Mouse (Mus musculus): ENCODE data around the gene Rnf41.

Gene Rnf41

DNA sequence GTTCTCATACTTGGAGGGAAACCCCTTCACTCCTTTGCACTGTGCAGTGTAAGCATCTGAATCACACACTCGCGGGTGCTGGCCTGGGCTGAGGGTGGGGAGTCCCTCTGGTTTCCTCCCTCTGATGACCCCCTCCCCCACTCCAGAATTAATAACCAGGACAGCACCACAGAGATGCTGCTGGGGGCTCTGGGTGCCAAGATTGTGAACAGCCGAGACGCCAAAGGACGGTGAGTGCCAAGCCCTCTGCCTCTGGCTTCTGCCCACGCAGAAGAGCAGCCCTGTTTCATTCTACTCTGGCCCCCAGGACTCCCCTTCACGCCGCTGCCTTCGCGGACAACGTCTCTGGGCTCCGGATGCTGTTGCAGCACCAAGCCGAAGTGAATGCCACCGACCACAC is 22.5 kb upstream of the Rnf41 start:
- no peak for DNase-seq

DNA sequence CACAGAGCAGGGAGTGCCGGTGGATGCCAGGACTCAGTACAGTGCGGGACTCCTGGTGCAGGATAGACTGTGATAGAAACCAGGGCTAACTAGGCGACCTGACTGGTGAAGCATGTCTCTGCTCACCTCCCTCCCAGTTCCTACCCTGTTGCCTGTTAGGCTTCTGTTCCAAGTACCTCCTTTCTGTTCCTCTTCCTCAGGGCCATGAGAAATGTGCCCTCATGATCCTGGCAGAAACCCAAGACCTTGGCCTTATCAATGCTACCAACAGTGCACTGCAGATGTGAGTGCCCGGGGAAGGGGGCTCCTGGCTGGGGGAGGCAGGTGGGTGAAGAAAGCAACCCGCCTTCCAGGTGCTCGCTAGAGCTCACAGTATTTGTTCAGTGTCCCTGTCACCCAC is 21.9 kb upstream of the Rnf41 start:
- DNase-seq = no peak

DNA sequence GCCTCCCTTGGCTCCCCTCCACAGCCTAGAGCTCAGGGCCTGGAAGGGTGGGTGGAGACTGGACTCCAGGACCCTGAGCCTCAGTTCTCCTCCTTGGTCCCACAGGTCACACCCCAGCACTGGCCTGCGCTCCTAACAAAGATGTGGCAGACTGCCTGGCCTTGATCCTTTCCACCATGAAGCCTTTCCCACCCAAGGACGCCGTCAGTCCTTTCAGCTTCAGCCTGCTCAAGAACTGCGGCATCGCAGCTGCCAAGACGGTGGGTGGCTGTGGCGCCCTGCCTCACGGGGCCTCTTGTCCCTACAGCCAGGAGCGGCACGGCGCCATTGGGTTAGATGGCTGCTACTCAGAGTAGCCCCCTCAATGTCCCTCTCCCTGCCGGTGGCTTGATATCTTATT is 21.1 kb upstream of the Rnf41 start:
- DNase-seq = no peak

DNA sequence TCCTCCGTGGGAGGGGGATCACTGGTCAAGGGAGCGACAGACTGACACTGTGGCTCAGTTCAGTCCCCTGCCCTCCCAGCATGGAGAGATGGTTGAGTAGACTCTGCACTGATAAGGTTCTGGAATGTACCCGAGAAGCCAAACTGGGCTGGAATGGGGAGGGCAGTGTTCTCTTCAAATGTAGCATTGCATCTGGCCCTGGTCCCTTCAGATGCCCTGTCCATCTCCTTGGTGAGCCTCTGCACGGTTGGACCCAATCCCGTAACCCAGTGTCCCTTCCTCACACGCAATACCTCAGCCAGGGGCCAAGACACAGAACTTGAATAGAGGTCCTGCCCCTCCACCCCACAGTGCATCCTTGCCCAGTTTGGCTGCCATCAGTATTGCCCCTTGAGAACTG is 19.6 kb upstream of the Rnf41 start:
- DNase-seq = no peak

DNA sequence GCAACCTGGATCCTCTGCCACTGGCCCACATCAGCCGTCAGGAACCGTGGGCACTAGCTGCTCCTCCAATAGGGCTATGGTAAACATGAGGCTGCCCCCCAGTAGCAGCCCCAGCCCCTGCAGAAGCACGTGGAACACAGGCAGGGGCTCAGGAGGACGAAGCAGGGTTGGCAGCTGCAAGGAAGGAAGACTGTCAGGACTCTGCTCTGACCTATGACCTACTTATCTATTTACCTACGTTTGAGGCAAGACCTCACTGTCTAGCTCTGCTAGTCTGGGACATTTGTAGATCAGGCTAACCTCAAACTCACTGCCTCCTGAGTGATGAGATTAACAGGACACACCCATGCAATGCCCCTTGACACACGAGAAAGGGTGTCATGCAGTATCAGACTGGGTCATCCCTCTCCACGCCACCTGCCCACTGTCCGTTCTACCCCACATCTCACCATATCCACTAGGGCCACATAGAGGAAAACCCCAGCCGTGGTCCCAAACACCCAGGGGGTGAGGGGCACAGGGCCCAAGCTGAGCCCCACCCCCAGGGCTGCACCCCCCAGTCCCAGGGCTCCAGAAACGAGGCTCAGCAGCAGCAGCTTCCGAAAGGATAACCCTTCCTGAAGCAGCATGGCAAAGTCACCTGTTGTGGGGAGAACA is 15.3 kb upstream of the Rnf41 start:
- DNase-seq = no peak

DNA sequence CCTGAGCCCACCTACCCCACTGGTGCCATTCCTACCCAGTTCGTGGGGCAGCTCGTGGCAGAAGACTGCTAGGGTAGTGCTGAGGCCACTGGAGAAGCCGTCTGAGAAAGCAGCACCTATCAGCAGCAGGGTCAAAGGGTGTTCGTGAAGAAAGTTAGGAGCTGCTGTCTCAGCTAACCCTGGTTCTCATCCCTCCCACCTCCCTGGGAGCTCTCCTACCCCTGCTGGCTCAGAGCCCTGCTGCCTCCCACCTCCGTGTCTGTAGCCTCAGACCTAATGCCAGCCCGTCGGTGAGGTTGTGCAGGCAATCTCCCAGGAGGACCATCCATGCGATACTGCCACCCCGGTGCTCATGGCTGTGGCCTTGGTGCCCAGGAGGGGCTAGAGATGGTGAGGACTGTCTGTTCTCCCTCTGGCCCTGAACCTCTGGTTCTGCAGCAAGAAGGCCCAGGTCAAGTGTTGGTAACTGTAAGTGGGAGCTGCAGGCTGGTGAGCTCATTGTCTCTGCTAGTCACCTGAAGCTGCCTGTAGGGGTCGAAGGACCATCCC is 14.7 kb upstream of the Rnf41 start:
- no peak for DNase-seq

DNA sequence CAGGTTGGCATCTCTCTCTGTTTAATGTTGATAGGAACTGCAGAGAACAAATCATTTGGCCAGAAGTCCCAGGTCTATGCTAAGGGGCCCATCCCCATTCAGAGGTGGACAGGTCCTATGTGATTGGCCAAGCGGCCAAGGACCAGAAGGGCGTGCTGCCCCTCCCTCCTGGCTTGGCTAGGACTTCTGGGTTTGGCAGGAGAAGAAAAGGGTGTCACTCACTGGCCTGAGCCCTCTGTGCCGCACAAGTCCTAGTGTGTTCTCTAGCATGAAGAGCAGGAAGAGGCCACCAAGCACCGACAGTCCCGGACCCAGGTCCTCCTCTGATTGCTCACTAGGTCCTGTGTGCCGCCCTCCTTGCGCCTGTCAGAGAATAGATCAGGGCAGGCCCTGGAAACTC is 14.0 kb upstream of the Rnf41 start:
- DNase-seq = no peak

DNA sequence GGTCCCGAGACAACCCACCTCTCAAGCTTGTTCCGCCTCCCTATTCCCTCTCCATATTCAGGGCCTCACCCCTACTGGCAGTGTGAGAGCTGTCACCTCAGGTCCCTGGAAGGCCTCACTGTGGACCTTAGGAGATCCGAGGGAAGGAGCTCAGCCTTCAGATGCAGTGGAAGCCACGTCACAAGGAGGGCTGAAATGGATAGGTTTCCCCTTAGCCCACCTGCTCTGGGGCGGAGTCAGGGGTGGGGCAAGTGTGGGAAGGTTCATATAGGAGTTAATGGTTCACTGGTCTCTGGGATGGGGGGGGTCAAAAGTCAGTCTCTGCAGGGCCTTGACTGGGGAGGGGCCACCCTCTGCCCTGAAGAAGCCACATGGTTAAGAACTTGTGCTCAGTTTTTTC is 11.1 kb upstream of the Rnf41 start:
- DNase-seq = no peak

DNA sequence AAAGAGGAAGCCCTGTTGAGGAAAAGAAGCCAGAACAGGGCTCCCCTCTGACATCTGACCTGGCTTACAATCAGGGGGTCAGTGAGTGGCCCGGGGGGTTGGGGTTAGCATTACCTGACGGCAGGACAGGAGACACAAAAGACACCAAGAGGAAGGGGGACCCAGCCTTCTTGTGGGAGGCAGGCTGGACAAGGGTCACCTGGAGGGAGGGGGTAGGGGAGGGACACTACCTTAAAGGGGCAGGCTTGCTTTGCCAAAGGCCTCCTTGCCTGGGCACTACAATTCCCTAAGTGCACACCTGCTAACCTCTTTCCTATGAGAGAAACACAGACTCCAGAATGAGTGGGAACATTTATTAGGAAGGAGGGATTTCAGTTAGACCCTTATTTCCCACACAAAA is 10.4 kb upstream of the Rnf41 start, which contains the start of gene Slc39a5:
Gene Slc39a5 (minus strand): TSS at position 174 of the 400 bp plus-strand sequence.
- DNase-seq = no peak

DNA sequence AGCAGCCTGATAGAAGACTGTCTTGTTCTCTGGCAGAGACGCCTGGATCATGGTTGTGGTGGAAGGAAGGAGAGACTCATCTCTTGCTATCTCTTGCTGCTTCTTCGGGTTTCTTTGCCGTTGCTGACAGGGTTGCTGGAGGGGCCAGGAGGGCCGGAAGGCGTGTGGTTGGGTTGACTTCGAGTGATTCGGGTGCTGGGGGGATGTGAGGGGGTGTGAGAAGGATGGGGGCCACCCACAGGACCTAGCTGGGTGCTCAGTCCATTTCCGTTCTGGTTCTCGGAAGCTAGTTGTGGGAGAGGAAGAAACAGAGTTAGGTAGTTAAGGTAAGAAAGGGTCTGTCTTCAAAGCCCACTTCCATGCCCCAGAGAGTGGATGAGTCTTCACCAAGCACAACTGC is 9.8 kb upstream of the Rnf41 start:
- no peak for DNase-seq

DNA sequence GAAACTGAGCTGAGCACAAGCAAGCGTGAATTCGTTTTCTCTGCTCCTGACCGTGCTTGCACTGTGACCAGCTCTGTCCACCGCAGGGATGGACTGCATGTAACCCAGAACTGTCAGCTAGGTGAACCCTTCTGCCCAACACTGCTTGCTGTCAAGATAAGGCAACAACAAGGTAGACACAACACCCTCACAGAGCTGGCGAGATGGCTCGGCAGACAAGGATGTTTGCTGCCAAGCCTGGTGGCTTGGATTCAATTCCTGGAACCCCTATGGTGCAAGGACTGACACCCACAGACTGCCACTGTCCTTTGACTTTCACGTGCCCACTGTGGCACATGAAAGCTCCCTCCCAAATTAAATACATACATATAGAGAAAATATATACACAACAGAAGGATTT is 7.5 kb upstream of the Rnf41 start:
- no peak for DNase-seq

DNA sequence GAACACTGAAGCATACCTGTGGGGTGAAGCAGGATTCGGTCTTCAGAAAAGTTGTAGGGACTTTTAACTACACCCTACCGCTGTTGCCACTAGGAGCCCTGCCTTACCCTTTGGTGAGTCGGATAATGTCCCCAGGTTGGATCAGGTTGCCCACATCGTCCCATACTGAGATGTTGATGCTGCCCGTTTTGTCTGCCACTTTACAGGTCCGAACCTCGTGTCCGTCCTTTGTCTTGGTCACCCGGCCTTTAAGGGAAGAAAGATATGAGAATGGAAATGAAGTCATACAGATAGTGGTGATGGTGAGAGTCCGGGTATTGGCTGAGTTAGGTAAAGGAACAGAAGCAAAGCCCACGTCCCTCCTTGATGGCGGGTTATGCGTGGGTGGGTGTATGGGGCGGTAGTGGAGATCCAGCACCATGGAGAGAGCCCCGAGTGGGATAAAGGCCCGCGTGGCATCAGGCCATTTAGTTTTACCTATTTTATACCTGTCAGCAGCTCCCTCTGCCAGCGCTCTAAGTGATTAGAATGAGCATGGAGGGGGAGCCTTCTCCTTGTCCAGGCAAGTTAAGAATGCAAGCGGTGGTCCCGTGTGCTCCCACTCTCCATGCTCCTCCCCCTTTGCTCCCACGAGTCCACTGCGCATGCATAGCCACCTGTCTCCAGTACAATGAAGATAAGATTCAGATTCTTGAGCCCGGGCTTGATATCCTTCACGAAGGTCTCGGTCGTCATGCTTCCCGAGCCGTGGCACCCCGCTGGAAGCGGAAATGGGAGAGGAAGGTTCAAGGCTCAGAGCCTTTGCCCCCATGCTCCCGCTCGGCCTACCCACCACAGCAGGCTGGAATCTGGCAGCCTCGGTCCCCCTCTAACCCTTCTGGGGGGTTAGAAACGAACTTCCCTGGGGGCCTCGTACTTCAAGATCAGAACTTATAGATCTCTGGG is 2.6 kb upstream of the Rnf41 start:
- DNase-seq = peak; percentile 59

DNA sequence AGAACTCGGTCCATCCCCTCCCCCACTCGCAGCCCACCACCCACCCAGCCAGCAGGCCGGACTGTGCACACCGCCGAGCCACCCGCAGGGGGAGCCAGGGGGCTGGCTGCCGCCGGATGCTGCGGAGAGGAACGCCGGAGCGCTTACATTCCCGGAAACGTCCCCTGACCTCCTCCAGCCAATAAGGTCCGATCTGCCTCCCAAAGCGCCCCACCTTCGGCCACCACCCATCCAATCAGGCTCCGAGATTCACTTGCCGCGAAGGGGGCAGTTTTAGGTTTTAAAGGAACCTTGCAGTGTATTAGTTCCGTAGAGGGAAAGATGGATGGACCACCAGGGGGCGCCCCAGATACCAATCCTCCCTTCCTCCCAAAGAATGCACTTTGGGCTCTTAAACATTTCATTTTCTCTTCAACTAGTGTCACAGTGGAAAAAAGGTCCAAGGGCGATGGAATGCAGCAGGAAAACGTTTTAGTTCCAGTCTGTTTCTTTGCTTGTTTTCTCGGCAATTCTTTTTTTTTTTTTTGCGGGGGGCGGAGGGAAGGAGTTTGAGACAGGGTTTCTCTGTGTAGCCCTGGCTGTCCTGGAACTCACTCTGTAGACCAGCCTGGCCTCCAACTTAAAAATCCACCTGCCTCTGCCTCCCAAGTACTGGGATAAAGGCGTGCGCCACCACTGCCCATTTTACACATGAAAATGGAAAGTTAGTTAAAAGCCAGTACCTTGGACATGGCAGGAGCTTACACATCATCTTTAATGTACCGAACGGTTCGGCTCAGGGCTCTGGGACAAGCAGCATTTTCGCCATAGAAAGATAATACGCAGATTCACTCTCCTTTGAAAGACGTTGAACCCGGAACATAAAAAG is 1.5 kb upstream of the Rnf41 start:
- DNase-seq = peak; percentile 97

DNA sequence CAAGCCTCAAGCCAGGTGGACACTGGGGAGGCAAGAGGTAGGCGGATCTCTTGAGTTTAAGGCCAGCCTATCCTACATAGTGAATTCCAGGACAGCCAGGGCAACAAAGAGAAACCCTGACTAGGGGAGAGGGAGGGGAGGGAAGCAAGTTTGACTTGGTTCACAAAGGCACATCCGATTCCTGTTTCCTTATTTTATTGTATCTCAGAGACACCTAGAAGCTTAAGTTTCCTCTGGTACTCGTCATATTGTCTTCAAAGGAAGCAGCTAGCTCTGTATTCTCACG is 954 bp upstream of the Rnf41 start:
- DNase-seq = peak; percentile 22

DNA sequence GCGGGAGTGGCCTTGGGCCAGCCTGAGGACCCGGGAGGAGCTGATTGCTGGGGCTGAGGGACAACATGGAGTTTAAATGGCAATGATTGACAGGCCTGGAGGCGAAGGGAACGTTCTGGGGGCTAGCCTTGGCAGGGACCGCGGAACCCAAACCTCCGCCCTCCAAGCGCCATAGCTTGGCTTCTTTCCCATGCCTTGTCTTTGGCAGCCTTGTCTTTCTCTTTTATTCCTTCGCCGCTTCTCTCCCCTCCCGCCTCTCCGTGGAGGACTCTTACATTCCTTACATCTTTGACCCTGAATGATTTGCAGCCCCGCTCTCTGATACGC is 561 bp downstream of the Rnf41 start:
- DNase-seq = peak; percentile 30

DNA sequence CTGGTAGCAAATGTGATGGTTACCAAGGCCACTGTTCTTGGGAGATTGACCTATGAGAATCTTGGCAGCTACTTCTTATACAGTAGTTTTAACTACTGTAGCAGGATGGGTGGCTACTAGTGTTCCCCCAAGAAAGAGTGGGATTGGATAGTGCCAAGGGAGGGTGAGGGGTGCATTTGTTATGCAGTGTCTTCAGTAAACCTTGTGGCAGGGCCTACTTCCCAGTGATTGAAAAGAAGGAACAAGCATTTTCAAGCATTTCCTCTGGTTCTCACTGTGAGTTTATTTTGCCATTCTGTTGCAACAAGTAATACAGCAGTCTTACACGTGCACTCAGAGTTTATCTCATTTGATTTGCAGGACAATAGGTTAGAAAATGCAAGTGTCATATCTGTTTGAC is 1.1 kb downstream of the Rnf41 start:
- no peak for DNase-seq

DNA sequence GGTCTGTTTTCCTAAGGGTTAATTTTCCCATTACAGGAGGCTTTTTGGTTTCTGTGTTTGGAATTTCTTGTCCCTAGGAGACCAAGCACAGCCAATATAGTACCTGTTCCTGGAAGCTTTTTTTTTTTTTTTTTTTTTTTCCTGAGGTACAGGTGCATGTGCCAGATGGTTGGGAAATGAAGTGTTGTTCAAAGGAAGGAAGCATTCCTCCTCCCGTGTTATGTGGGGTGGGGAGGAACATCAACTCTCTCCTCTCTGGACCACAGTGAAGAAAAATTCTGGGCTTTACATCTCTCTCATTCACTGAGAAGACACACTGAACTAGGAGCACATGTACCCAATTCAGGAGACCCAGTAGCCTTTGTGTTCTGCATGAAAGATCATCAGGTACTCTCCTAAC is 1.6 kb downstream of the Rnf41 start:
- no peak for DNase-seq

DNA sequence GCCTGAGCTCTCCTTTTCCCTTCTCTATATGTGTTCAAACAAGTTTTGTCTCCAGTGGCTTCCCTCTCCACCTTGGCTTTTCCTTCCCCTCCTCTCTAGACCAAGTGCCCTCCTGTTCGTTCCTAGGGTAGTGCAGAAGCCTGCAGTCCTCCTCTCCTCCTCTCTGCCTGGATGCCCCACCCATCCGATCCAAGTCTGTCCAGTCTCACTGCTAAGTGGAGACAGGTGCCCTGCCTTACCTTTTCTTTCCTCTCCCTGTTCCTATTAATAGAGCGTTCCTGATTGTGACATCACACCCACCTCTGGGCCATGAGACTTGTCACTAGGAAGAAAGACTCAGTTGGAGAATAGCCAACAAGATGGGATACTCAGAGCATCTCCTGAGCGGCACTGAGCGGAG is 3.4 kb downstream of the Rnf41 start:
- DNase-seq = no peak

DNA sequence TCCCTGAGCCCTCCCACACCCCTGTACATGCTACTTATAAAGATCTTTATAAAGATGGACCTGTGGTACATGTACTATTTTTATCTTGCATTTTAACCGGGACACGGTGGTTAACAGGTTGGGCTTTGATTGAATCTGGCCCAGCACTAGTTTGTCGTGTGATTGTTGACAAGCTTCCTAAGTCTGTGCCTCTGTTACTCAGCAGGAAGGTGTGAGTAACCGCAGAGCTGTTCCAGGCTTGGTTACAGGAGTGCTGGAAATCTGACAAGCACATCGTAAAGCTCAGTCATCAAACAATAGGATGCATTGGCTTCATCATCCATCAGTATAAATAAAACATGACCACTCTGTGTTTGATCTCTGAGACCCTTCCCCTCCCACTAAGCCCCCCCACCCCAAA is 11.0 kb downstream of the Rnf41 start:
- no peak for DNase-seq

DNA sequence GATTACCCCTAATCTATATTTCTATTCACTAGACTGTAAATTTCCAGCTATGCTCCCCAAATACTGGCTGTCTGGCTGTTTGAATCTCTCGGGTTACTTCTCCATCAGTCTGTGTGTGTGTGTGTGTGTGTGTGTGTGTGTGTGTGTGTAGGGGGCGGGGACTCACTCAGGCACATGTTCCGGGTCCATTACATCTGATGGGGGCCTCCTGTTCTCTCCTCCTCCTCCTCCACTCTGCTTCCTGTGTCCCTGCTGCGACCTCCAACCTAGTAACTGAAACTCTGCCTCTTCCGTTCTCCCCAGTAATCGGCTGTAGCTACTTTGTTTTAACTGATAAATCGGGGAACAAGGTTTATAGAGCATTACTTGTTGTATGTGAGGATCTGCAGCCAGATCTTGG is 13.1 kb downstream of the Rnf41 start:
- DNase-seq = peak; percentile 69

DNA sequence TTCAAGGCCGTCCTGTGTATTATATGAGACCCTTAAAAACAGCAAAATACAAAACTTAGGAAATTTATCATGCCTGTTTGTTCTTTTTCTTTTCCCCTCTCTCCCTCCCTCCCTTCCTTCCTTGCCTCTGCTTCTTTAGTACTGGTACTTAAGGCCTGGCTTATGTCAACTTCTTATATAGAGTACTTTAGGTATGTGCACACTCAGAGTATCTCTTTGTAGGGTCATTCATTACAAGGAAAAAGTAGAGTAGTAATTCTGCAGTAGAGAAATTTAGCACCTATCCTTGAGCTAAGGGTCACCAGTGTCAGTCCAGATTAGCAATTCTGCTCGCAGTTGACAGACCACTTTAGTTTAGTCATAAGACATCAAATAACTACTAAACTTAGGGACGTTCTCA is 13.8 kb downstream of the Rnf41 start:
- no peak for DNase-seq

DNA sequence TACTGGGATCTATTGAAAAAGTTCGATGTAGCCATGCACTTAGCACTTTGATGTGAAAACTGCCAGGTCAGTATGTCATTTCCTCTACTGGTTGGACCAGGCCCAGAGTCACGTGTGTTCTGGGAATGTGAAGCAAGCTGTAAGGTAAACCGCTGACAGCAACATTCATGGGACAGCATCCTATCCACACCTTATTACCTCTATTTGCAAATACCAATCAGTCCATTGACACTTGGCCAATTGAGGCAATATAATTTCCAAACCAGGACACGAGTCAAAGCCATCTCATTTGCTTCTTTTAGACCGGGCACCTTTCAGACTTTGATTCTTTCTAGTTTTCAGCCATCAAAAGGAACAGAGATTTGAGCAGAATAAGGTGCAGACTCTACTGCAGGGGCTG is 17.6 kb downstream of the Rnf41 start:
- no peak for DNase-seq

DNA sequence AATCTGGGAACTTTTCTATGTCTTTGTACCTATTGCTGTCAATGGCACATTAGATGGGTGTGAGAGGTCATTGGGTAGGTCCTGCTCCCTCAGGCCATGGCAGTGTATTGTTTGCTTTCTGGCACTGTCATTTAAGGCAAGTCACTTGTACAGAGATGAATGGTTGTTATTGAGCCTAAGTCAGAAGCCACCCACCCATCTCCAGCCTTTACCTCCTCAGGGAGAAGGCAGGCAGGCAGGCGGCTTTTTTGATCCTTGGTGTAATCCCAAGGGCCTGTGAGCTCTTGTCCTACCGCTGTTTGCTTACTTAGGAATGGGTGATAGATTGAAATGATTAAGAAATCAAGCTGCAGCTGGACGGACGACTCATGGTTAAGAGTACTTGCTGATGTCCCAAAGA is 18.0 kb downstream of the Rnf41 start:
- DNase-seq = no peak

DNA sequence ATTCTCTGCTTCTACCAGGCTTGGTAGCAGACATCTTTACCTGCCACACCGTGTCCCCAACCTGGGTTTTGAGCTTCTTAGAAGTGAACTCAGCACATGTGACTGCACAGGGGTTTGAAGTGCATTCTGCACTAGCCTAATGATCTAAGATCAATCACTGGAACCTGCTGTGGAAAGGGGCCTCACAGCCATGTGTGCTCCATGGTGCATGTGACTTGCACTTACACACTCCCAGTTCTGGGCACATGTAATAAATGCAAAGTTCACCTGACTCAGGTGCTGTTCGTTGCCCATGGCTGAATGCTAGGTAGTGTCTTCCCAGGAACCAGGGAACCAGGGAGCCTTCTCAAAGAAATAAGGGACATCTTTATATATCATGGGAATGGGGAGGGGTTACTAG is 22.0 kb downstream of the Rnf41 start:
- DNase-seq = no peak

All from thymus, postnatal 14 days (tissue).